Mouse (Mus musculus) left cerebral cortex, postnatal 25 days (tissue): Measurements from ENCODE around the gene Olfr808. TPM values are rescaled to one million over a fixed set of nuclear protein-coding genes. Genes with fewer than 3 reads are reported as not detected.

Experiments
- DNase-seq, 2 experiments: peaks; one replicate each; pipeline ENCODE4 v3.0.0; 2022; ENCODE audit warnings: low spot score in 2 of 2, mixed read lengths in 1 of 2
- intact Hi-C: fragments of 180-260 bp; cut with DNase I; formaldehyde crosslinking; loops from one replicate; pipeline ENCODE4 v1.15.1; 2025
- microRNA-seq, 2 experiments: library from miRNA; unstranded; fragments of <30 nt; microRNA quantifications; one replicate each; pipeline ENCODE4 v1.2.0; 2022
- total RNA-seq, 2 experiments: library from RNA; stranded (reverse); gene quantifications; 2 replicates each; pipeline ENCODE4 v1.2.3; 2021

Olfr808 gene
- total RNA-seq, result not detected

DNA sequence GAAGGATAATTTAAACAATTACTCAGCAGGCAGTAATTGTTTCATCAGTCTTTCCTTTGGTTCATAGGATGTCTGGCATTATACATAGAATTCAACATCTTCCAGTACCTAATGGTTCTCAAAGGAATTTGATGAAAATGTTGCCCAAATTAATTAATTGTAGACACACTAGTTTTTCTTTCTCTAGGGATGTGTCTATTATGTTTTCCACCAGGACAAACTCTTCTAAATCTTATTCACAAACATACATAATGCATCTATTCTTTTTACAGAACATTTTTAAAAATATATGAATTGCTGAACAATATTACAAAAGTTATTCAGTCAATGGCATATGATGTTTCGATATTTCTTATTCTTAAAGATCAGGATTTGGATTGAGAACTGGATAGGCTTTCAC, at the start of gene Olfr808:
Olfr808 (plus strand) TSS at position 301 of the 400 bp plus-strand sequence.
- DNase-seq, result no peak

GRCm38 (mm10) chr10:129729275-129729674, 36.0 kb upstream of the Olfr808 start, which contains the start of gene Olfr805:
Gene Olfr805, minus strand, starts transcription at chr10:129729375.
- no peak for DNase-seq
- intact Hi-C loops, result no loop called here

More for the DNA sequence above, at the start of gene Olfr808:
- intact Hi-C loops, result no loop called here

GRCm38 (mm10) chr10:129741821-129742220, 23.5 kb upstream of the Olfr808 start, which contains the start of gene Olfr806:
Gene Olfr806, minus strand, starts transcription at chr10:129741921.
- no peak for DNase-seq
- intact Hi-C loops, result no loop called here

DNA sequence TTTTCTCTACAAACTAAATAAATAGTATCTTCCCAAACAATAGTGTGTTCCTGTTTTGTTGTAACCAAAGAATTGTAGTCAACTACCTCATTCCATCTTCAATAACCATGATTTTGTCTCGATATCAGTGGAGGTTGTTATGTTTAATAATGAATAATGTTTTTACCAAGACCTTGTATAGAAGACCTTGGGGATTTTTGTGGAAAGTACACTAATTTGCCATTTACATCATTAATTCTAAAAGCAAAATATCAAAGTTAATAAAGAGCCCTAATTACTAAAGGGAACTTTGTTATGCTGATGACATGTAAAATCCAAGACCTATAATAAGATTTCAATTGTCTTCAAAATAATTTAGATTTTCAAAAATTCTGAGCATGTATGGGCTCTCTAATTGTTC, 7.6 kb upstream of the Olfr808 start, which contains the start of gene Olfr807:
Olfr807 (minus strand) TSS at position 101 of the 400 bp plus-strand sequence.
- no peak for DNase-seq
- intact Hi-C loops, result no loop called here

DNA sequence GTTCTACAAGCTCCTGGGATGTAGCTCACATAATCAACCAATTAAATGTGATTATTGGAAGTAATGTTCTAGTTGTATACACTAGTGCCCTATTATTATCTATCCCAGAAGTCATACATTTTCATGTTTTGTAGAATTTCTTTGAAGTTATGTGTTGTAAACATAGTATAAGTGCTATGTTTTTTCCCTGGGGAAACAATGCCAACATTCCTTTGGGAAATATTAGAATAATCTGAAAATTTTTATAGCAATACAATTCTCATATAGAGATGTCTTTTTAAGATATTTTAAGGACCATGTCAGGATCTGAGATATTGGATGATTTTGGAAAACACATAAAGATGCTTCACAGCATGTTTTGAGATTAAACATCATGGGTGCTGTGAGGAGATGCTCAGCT, 9.1 kb downstream of the Olfr808 start, which contains the start of gene Olfr809:
Olfr809 (plus strand) TSS at position 301 of the 400 bp plus-strand sequence.
- intact Hi-C loops, result no loop called here
- DNase-seq, result no peak

GRCm38 (mm10) chr10:129778123-129778522, 12.8 kb downstream of the Olfr808 start:
- intact Hi-C loops, result no loop called here
- DNase-seq, result no peak

GRCm38 (mm10) chr10:129794817-129795216, 29.5 kb downstream of the Olfr808 start, which contains the start of gene Olfr810:
Gene Olfr810, minus strand, starts transcription at chr10:129794917.
- DNase-seq, result no peak
- intact Hi-C loops, result no loop called here

- intact Hi-C loops, result no loop called here
- no peak for DNase-seq
Observed at GRCm38 (mm10) chr10:129804296-129804695, 39.0 kb downstream of the Olfr808 start, which contains the start of gene Olfr811. Gene Olfr811, minus strand, starts transcription at chr10:129804396.

Small RNA genes lying within 50 kb of the gene (microRNA-seq; reads per million reads assigned to microRNA genes)
- 0 reads per million in 2 experiments for gene Gm24485

Other genes with a start within 250 kb of the Olfr808 start
- gene Olfr791, start 243.7 kb upstream of the Olfr808 start, total RNA-seq, result not detected
- gene Olfr792, start 226.3 kb upstream of the Olfr808 start, total RNA-seq, result not detected
- not detected for gene Olfr794, start 197.8 kb upstream of the Olfr808 start, total RNA-seq
- gene Olfr796, start 152.9 kb upstream of the Olfr808 start, total RNA-seq, result not detected
- not detected for gene Olfr798, start 137.5 kb upstream of the Olfr808 start, total RNA-seq
- gene Olfr799, start 128.0 kb upstream of the Olfr808 start, total RNA-seq, result not detected
- gene Olfr800, start 107.8 kb upstream of the Olfr808 start, total RNA-seq, result not detected
- gene Olfr801, start 91.6 kb upstream of the Olfr808 start, total RNA-seq, result not detected
- under 1 TPM; 0.14 to 0.21 TPM for gene Olfr802, start 77.3 kb upstream of the Olfr808 start, total RNA-seq
- gene Olfr803, start 71.2 kb upstream of the Olfr808 start, total RNA-seq, result not detected
- not detected for gene Olfr804, start 62.3 kb upstream of the Olfr808 start, total RNA-seq
- gene Olfr805, start 36.1 kb upstream of the Olfr808 start, total RNA-seq, result not detected
- not detected for gene Olfr806, start 23.6 kb upstream of the Olfr808 start, total RNA-seq
- gene Olfr807, start 7.7 kb upstream of the Olfr808 start, total RNA-seq, result not detected
- gene Olfr809, start 9.2 kb downstream of the Olfr808 start, total RNA-seq, result not detected
- gene Olfr810, start 29.4 kb downstream of the Olfr808 start, total RNA-seq, result not detected
- not detected for gene Olfr811, start 38.9 kb downstream of the Olfr808 start, total RNA-seq
- not detected for gene Olfr812, start 80.6 kb downstream of the Olfr808 start, total RNA-seq
- not detected for gene Olfr813, start 89.9 kb downstream of the Olfr808 start, total RNA-seq
- gene Olfr814, start 114.4 kb downstream of the Olfr808 start, total RNA-seq, result not detected
- gene Olfr815, start 140.4 kb downstream of the Olfr808 start, total RNA-seq, result not detected
- gene Olfr816, start 150.1 kb downstream of the Olfr808 start, total RNA-seq, result not detected
- not detected for gene Olfr818, start 183.6 kb downstream of the Olfr808 start, total RNA-seq
- not detected for gene Olfr819, start 201.8 kb downstream of the Olfr808 start, total RNA-seq
- gene Olfr247, start 210.7 kb downstream of the Olfr808 start, total RNA-seq, result not detected
- not detected for gene Gm10310, start 219.6 kb downstream of the Olfr808 start, total RNA-seq
- gene Olfr820, start 247.1 kb downstream of the Olfr808 start, total RNA-seq, result not detected